Mouse (Mus musculus): Measurements from ENCODE around the gene Gm10638.

The Gm10638 gene

GRCm38 (mm10) chr8:86735446-86736111, 9.9 kb upstream of the Gm10638 start:
- peak in 1 of 2 experiments; percentile 12 for DNase-seq (ENCODE audit: low spot score in 2 of 2)

GRCm38 (mm10) chr8:86740899-86741298, 4.6 kb upstream of the Gm10638 start:
- no peak for DNase-seq (ENCODE audit: low spot score in 2 of 2)

GRCm38 (mm10) chr8:86741627-86742026, 3.9 kb upstream of the Gm10638 start:
- DNase-seq (ENCODE audit: low spot score in 2 of 2) = no peak

GRCm38 (mm10) chr8:86742605-86743345, 2.7 kb upstream of the Gm10638 start:
- DNase-seq (ENCODE audit: low spot score in 2 of 2) = no peak

- DNase-seq (ENCODE audit: low spot score in 2 of 2) = no peak
These were observed 932 bp upstream of the Gm10638 start for GRCm38 (mm10) chr8:86744313-86745220.

GRCm38 (mm10) chr8:86745935-86746441, 489 bp downstream of the Gm10638 start:
- DNase-seq (ENCODE audit: low spot score in 2 of 2) = peak; percentile 89 to 97

DNA sequence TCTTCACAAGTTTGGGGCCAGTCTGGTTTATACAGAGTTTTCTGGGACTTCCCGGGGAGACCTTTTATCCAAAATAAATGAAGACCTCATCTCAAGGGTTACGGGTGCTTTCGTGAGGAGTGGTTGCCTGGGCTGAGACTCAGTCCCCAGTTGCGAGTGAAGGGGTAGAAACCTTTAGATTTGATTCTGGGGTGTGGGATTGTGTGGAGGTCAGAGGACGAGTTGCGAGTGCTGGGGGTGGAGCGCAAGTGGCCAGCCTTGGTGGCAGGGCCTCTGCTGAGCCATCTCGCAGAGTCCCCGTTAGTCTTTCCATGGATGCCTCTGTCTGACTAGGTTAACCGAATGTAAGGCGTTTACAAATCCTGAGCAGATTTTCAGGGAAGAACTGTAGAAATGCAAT, 1.0 kb downstream of the Gm10638 start:
- peak in 1 of 2 experiments; percentile 14 for DNase-seq (ENCODE audit: low spot score in 2 of 2)

GRCm38 (mm10) chr8:86749842-86750241, 4.3 kb downstream of the Gm10638 start:
- DNase-seq (ENCODE audit: low spot score in 2 of 2) = no peak

- no peak for DNase-seq (ENCODE audit: low spot score in 2 of 2)
These were observed 11.6 kb downstream of the Gm10638 start for GRCm38 (mm10) chr8:86756948-86757733.

GRCm38 (mm10) chr8:86758651-86759050, 13.2 kb downstream of the Gm10638 start:
- no peak for DNase-seq (ENCODE audit: low spot score in 2 of 2)

- no peak for DNase-seq (ENCODE audit: low spot score in 2 of 2)
These were observed 13.6 kb downstream of the Gm10638 start for GRCm38 (mm10) chr8:86759090-86759491.

DNA sequence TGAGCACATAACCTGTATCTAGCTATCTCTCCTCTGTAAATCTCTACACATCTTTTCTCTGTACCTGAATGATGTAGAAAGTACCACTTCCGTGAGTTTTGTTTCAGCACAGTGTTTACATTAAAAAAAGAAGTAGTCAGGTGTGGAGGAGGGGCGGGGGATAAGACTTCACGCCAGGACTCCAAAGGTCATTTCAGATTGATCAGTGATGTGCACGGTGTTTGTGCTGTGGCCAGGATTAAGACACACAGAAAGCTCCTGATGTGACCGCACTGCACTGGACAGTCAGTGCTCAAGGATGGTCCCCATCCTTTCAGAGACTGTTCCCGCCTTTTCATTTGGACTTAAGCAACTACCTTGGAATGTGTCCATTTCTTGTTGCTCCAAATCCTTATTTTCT, 15.2 kb downstream of the Gm10638 start:
- no peak for DNase-seq (ENCODE audit: low spot score in 2 of 2)

GRCm38 (mm10) chr8:86762806-86763205, 17.3 kb downstream of the Gm10638 start:
- DNase-seq (ENCODE audit: low spot score in 2 of 2) = no peak

DNA sequence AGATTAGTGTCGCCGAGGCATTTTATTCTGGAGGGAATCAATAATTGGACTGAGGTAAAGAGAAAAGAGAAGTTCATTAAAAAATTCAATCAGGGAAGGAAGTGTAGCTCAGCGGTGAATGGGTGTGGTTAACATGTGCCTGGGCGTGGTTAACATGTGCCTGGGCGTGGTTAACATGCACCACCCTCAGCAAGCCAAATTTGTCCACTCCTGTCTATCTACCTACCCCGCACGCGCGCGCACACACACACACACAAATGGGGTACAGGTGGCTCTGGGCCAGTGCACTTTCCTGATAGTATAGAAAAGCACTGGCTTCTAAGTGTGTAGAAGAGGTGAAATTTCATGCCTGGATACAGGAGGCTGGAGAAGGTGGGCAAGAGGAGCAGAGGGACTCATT, 19.7 kb downstream of the Gm10638 start:
- no peak for DNase-seq (ENCODE audit: low spot score in 2 of 2)

DNA sequence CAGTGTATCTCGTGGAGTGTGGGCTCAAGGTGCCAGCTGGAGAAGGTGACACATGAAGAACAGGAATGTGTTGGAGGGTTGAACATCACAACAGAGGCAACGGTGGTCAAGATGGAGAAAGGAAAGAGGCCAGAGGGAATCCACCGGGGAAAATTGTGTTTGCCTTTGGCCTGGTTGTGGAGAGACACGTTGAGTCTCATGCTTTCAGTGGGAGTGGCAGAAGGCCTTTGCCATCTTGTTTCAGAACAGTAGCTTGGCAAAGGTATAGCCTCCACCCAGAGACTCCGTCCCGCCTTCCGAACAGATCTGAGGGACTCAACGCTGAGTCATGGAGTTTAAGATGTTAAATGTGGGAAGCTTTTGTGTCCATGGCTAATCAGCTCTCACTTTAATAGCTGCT, 20.2 kb downstream of the Gm10638 start:
- no peak for DNase-seq (ENCODE audit: low spot score in 2 of 2)

GRCm38 (mm10) chr8:86766548-86767211, 21.2 kb downstream of the Gm10638 start:
- no peak for DNase-seq (ENCODE audit: low spot score in 2 of 2)

DNA sequence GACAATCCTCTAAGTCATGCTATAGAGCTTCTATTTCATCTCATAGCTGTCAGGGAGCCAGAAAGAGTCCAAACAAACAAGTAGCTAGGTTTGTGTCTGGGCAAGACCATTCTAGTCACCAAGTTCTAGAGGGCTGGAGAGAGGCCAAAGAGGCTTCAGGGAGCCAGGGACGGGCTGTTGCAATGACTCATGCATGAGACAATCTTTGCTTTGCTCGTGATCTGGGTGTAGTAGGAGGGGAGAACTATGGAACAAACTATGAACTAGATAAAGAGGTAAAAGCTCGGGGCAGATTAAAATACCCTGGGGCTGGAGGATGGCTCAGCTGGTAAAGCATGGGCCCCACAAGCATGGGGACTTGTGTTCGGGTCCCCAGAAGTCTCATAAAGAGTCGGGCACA, 23.0 kb downstream of the Gm10638 start:
- DNase-seq (ENCODE audit: low spot score in 2 of 2) = no peak

DNA sequence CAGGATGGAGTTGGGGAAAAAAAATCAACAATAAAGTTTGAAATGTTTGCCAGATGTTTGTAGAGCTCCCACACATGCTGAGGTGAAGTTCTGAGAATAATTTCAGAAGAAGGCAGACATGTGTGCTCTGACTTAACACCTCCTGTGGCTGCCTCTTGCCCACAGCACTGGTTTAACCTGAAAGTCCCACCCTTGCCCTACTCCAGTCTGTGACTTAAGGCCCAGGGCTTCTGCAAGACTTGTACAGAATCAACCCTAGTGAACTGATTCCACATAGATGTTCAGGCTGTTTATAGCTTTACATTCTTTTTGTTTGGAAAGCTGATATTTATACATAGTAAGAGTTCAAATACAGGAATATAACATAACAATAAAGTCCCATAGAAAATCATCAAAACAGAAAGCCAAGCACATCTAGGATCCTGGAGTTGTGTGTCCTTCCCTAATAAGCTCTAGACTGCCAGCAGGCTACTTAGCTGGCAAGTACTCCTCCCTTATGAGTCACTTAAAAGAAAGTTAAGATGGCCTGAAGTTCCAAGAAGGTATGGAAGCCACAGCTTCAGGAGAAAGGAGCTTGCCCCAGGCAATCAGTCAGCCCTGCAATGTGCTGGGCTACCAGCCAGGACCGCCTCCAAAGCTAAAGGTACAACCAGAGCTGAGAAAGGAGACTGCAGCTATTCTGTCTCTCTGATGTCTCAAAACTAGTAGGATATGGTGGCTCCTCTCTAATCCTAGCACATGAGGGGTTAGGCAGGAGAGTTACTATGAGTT, 24.6 kb downstream of the Gm10638 start:
- DNase-seq (ENCODE audit: low spot score in 2 of 2) = no peak

DNA sequence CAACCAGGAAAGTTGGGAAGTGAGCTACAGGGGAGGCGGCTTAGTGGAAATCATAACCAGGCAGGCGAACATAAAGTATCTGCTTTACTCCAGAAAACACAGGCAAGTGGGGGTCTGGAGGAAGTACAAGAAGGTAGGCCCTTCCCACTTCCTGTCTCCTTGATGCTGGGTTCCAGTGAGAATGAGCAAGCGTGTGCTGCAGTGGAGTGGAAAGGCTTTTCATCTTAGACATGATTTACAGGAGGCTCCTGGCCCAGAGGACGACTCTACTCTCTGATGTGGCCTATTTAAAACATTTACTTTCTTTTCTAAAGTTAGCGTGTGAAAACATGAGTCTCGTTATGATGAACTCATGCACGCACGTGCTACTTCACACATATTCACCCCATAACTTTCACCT, 33.7 kb downstream of the Gm10638 start:
- peak in 1 of 2 experiments; percentile 18 for DNase-seq (ENCODE audit: low spot score in 2 of 2)

- DNase-seq (ENCODE audit: low spot score in 2 of 2) = no peak
These were observed 35.6 kb downstream of the Gm10638 start for GRCm38 (mm10) chr8:86781094-86781493.

Data from thymus, postnatal 10 days (tissue).